Mouse (Mus musculus) intestine, postnatal 0 days (tissue): ENCODE results near the gene Slc5a3. TPM values are rescaled to one million over a fixed set of nuclear protein-coding genes. Genes with fewer than 3 reads are reported as not detected.
"Not testable (repeated sequence)": the region's sequence is repeated elsewhere in the genome, so short reads cannot be mapped to it uniquely, and the experiment has no call there.

Experiments
- ATAC-seq: fragments of 200-750 bp; cut with Nextera tagmentation; 2 replicates; pipeline ENCODE4 v1.8.0; 2017; ENCODE audit warnings: mild to moderate bottlenecking, moderate TSS enrichment, moderate library complexity
- H3K27ac ChIP-seq: fragments of 300-500 bp; sonication (generic); 2 replicates; pipeline ENCODE4 v1.5.1; 2014; ENCODE audit warnings: mild to moderate bottlenecking, low read depth, low read length, moderate library complexity
- H3K27me3 ChIP-seq: fragments of 300-500 bp; sonication (generic); replicated peaks from 2 replicates; pipeline ENCODE4 v1.6.1; 2014; ENCODE audit warnings: low read length, mixed read lengths; ENCODE audit not compliant: control insufficient read depth, insufficient read depth
- H3K36me3 ChIP-seq: fragments of 300-500 bp; sonication (generic); 2 replicates; pipeline ENCODE4 v1.6.1; 2014; ENCODE audit warnings: mild to moderate bottlenecking, moderate library complexity; ENCODE audit not compliant: control insufficient read depth, insufficient read depth
- H3K4me1 ChIP-seq: fragments of 300-500 bp; sonication (generic); replicated peaks from 2 replicates; pipeline ENCODE4 v1.6.1; 2014; ENCODE audit warnings: antibody characterized with exemption, low read length, mixed read lengths; ENCODE audit not compliant: control insufficient read depth, insufficient read depth
- H3K4me2 ChIP-seq: fragments of 300-500 bp; sonication (generic); replicated peaks from 2 replicates; pipeline ENCODE4 v1.6.1; 2014; ENCODE audit warnings: low read depth, mild to moderate bottlenecking, moderate library complexity
- H3K4me3 ChIP-seq: fragments of 300-500 bp; sonication (generic); 2 replicates; pipeline ENCODE4 v1.5.1; 2014; ENCODE audit warnings: low read depth, low read length
- H3K9ac ChIP-seq: fragments of 300-500 bp; sonication (generic); 2 replicates; pipeline ENCODE4 v1.6.1; 2014; ENCODE audit warnings: mild to moderate bottlenecking, low read depth, low read length
- H3K9me3 ChIP-seq: fragments of 300-500 bp; sonication (generic); 2 replicates; pipeline ENCODE4 v1.6.1; 2016; ENCODE audit warnings: mixed run types; ENCODE audit not compliant: control insufficient read depth
- CTCF ChIP-seq: sonication (generic); IDR thresholded peaks from 2 replicates; pipeline ENCODE4 v1.5.1; 2016; ENCODE audit warnings: low read depth, mild to moderate bottlenecking, control low read depth, antibody characterized with exemption, moderate library complexity
- WGBS: fragments of 180-500 bp; shearing (Covaris S2); extraction: QIAGEN DNeasy Blood & Tissue Kit; methylation state at CpG from one replicate; pipeline ENCODE4 v1.1.7; 2014; 5-methylcytosine and 5-hydroxymethylcytosine counted together
- polyA plus RNA-seq: library from polyadenylated mRNA; unstranded; fragments of >200 nt; fragmentation: Nextera tagmentation; extraction: Ambion mirVana; gene quantifications from 2 replicates; pipeline ENCODE4 v1.2.1, GENCODE M21; 2015

Slc5a3 gene
- polyA plus RNA-seq, 1 experiment from 2014 or later, result 1.1 TPM

GRCm38 (mm10) chr16:92102115-92102514 lies 44.0 kb downstream of the Slc5a3 start:
- 84% methylated on average over 5 of the region's 5 CpGs for WGBS
- no peak for ATAC-seq
- H3K9ac ChIP-seq, result no peak overlapping the region
- no peaks in the 10 kb centered on the region for H3K27me3 ChIP-seq
- no peak overlapping the region for H3K4me2 ChIP-seq
- H3K9me3 ChIP-seq, result no peaks in the 10 kb centered on the region
- no peaks in the 10 kb centered on the region for H3K4me1 ChIP-seq
- H3K27ac ChIP-seq, result no peak overlapping the region
- no peak overlapping the region for H3K4me3 ChIP-seq
- peaks cover 13% of the 10 kb centered on the region; the same call in 1 of the 2 replicates for H3K36me3 ChIP-seq
- no peak for TF ChIP-seq CTCF

- not testable (repeated sequence) for H3K4me3 ChIP-seq, H3K4me1 ChIP-seq, H3K27me3 ChIP-seq, H3K9ac ChIP-seq, H3K4me2 ChIP-seq, ATAC-seq, H3K27ac ChIP-seq, H3K9me3 ChIP-seq
- 98% methylated on average over 6 of the region's 7 CpGs for WGBS
- H3K36me3 ChIP-seq, result peaks cover 13% of the 10 kb centered on the region; the same call in 1 of the 2 replicates
Observed at GRCm38 (mm10) chr16:92102931-92103330, 44.8 kb downstream of the Slc5a3 start.

- no peak overlapping the region for H3K27ac ChIP-seq
- H3K27me3 ChIP-seq, result no peaks in the 10 kb centered on the region
- peak; percentile 43 for TF ChIP-seq CTCF
- H3K9me3 ChIP-seq, result no peaks in the 10 kb centered on the region
- H3K4me3 ChIP-seq, result no peak overlapping the region
- peaks cover 13% of the 10 kb centered on the region; the same call in 1 of the 2 replicates for H3K36me3 ChIP-seq
- no peak overlapping the region for H3K9ac ChIP-seq
- 53% methylated on average over 9 of the region's 9 CpGs for WGBS
- no peak for ATAC-seq
- H3K4me1 ChIP-seq, result no peaks in the 10 kb centered on the region
- H3K4me2 ChIP-seq, result no peak overlapping the region
Observed at GRCm38 (mm10) chr16:92103572-92104331, 45.6 kb downstream of the Slc5a3 start.

DNA sequence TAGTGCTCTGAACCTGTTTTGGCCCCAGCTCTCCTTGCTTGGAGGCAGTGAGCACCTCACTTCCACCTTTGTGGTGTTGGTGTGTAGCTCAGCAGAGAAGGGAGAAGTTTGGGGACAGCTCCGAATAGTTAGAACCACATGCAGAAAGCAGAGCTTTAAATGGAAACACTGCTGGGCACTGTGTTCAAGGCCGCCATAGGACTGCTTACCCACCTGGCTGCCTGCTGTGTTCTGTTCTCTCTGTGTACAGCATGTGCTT lies 46.1 kb downstream of the Slc5a3 start:
- Histone ChIP-seq H3K9me3 (no peaks in the 10 kb centered on the region), H3K4me1 (no peaks in the 10 kb centered on the region), H3K27me3 (no peaks in the 10 kb centered on the region), H3K9ac (no peak overlapping the region), H3K4me2 (no peak overlapping the region), H3K36me3 (peaks cover 10% of the 10 kb centered on the region; the same call in 1 of the 2 replicates), H3K27ac (no peak overlapping the region), H3K4me3 (no peak overlapping the region)
- TF ChIP-seq CTCF, result no peak
- ATAC-seq, result no peak
- 94% methylated on average over 2 of the region's 2 CpGs for WGBS

DNA sequence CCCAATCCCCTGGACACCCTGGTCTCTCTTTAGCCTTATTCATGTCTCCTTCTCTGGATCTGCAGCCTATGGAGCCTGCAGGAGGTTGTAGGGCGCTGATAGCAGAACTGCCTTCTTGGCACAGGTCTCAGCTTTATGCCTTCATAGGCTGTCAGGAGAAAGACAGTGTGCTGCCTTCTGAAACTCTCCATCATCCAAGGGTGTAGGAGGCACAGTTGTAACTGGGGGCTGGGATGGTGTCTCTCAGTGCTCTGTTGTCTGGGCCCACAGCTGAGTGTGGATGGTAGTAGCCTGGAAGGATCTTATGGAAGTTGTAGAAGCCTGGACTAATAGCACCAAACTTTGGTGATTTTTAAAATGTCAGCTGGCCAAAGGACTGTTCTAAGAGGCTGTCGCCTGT lies 46.8 kb downstream of the Slc5a3 start:
- 90% methylated on average over 2 of the region's 2 CpGs for WGBS
- H3K4me3 ChIP-seq, result no peak overlapping the region
- H3K4me2 ChIP-seq, result no peak overlapping the region
- H3K9me3 ChIP-seq, result no peaks in the 10 kb centered on the region
- no peaks in the 10 kb centered on the region for H3K4me1 ChIP-seq
- peaks cover 7% of the 10 kb centered on the region; the same call in 1 of the 2 replicates for H3K36me3 ChIP-seq
- no peak for TF ChIP-seq CTCF
- ATAC-seq, result no peak
- H3K9ac ChIP-seq, result no peak overlapping the region
- no peaks in the 10 kb centered on the region for H3K27me3 ChIP-seq
- no peak overlapping the region for H3K27ac ChIP-seq

DNA sequence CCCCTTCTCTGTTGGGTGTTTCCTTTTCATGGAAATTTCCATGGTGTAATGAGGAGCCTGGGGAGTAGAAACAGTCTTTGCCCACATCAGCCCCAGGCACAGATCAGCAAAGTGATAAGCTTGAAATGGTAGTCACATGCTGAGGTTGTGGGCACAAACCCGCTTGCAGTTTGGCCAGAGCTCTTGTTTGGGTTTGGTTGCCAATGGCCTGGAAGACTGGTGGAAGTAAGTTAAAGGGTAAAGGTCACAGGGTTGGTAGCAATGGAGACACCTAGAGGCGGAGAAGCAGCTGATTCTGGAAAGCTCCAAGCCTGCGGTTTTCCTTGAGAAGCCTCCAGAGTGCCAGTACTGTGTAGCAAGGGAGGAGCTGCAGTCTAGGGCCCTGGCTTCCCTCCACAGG lies 47.5 kb downstream of the Slc5a3 start:
- H3K4me3 ChIP-seq, result no peak overlapping the region
- peaks cover 7% of the 10 kb centered on the region; the same call in 1 of the 2 replicates for H3K36me3 ChIP-seq
- 56% methylated on average over 3 of the region's 3 CpGs for WGBS
- H3K9ac ChIP-seq, result no peak overlapping the region
- no peak overlapping the region for H3K4me2 ChIP-seq
- ATAC-seq, result no peak
- peak; percentile 29; the same call in 1 of the 2 replicates for TF ChIP-seq CTCF
- H3K4me1 ChIP-seq, result no peaks in the 10 kb centered on the region
- H3K27me3 ChIP-seq, result no peaks in the 10 kb centered on the region
- H3K27ac ChIP-seq, result no peak overlapping the region
- H3K9me3 ChIP-seq, result no peaks in the 10 kb centered on the region

DNA sequence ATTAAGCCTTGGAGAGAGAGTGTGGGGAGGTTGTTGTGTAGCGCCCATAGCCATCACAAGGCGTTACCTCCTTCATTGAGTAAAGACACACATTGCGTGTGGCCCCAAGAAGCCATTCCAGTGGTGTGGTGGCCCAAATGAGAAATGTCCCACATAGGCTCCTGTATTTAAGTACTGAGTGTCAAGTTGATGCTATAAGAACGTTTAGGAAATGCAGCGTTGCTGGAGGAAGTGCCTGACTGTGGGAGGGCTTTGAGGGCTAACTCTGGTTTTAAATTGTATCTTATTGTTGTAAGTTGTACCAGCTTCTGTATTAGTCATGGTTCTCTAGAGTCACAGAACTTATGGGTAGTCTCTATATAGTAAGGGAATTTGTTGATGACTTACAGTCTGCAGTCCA lies 49.2 kb downstream of the Slc5a3 start:
- 92% methylated on average over 5 of the region's 5 CpGs for WGBS
- no peak for TF ChIP-seq CTCF
- Histone ChIP-seq H3K27me3 (no peaks in the 10 kb centered on the region), H3K9ac (no peak overlapping the region), H3K4me1 (no peaks in the 10 kb centered on the region), H3K36me3 (peaks cover 6% of the 10 kb centered on the region), H3K4me2 (no peak overlapping the region), H3K9me3 (no peaks in the 10 kb centered on the region), H3K4me3 (no peak overlapping the region), H3K27ac (no peak overlapping the region)
- ATAC-seq, result no peak
